Mouse (Mus musculus) lung, adult 2 months (tissue): ENCODE results near the gene S1pr1.

Experiments
- CTCF ChIP-seq: fragments of 200-500 bp; IDR thresholded peaks from 2 replicates; pipeline ENCODE4 v1.5.1; 2011; ENCODE audit warnings: mild to moderate bottlenecking, low read length, control low read depth; ENCODE audit not compliant: insufficient read depth
- POLR2A ChIP-seq: fragments of 200-500 bp; IDR thresholded peaks from 2 replicates; pipeline ENCODE4 v1.6.1; 2011; ENCODE audit warnings: low read depth, mild to moderate bottlenecking, control low read depth, low read length, borderline replicate concordance; ENCODE audit errors: extremely low read depth

- TF ChIP-seq CTCF (no peak), POLR2A (no peak)
Measured at GRCm38 (mm10) chr3:115695194-115695891, 19.5 kb downstream of the S1pr1 start.
